Mouse (Mus musculus): ENCODE results near the gene Cd180.
"Not testable (repeated sequence)": the region's sequence is repeated elsewhere in the genome, so short reads cannot be mapped to it uniquely, and the experiment has no call there.

GRCm38 (mm10) chr13:102677602-102678001 is 15.8 kb upstream of the Cd180 start:
- TF ChIP-seq EP300, CTCF (IDR thresholded peaks at IDR 0.05; ENCODE audit: low read depth): not testable (repeated sequence)

All from liver, embryonic 14.5 days (tissue).